ENCODE assay signal across 8 mouse cellular contexts in the genomic region with DNA sequence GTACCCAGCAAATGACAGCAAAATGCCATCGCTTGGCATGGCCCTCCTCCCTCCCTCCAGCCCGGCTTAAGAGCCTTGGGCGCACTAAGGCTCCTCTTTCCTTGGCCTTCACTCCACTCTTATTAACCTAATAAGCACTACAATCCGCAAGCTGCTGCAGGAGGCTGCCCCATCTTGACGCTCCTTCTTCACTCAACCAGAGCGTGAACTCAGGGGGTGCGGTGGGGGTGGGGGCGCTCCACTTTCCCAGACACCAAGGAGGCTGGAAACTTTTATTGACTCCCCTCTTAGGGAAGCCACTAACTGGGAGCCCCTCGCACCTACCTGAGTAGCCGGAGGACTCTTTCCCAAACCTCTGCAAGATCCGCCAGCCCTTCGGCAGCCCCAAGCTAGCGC. TPM values are rescaled to one million over a fixed set of nuclear protein-coding genes. Genes with fewer than 3 reads are reported as not detected.
DNase-seq lines count a peak whose midpoint lies in the region; ATAC-seq lines count a peak whose summit lies in the region.

No protein-coding gene starts in this region.

- no peak for DNase-seq in heart, adult 11 months
- peak; percentile 24 for DNase-seq in ES-CJ7 (ENCODE audit: low read depth, low spot score)
- no peak for DNase-seq in cerebellum, adult 18-20 months
- DNase-seq in ovary, postnatal 36 days (ENCODE audit: low spot score): no peak

- H3K27me3 ChIP-seq in heart, embryonic 11.5 days (ENCODE audit: control insufficient read depth, insufficient read depth, low read length): no peaks in the 10 kb centered on the region
- H3K27me3 ChIP-seq in embryonic facial prominence, embryonic 15.5 days: no peaks in the 10 kb centered on the region
- no peaks in the 10 kb centered on the region for H3K27me3 ChIP-seq in intestine, embryonic 15.5 days (replicated peaks)
- H3K27me3 ChIP-seq in midbrain, embryonic 15.5 days (replicated peaks): no peaks in the 10 kb centered on the region

- peak overlapping the region; percentile 86 for H3K9ac ChIP-seq in heart, embryonic 11.5 days (ENCODE audit: low read depth, low read length)
- H3K9ac ChIP-seq in embryonic facial prominence, embryonic 15.5 days: peak overlapping the region; percentile 72
- peak overlapping the region; percentile 79 for H3K9ac ChIP-seq in intestine, embryonic 15.5 days
- H3K9ac ChIP-seq in midbrain, embryonic 15.5 days: peak overlapping the region; percentile 84

- no peaks in the 10 kb centered on the region for H3K9me3 ChIP-seq in heart, embryonic 11.5 days (replicated peaks; ENCODE audit: control insufficient read depth, low read length)
- H3K9me3 ChIP-seq in embryonic facial prominence, embryonic 15.5 days (replicated peaks): no peaks in the 10 kb centered on the region
- no peaks in the 10 kb centered on the region for H3K9me3 ChIP-seq in intestine, embryonic 15.5 days
- H3K9me3 ChIP-seq in midbrain, embryonic 15.5 days: no peaks in the 10 kb centered on the region

- no peaks in the 10 kb centered on the region for H3K4me1 ChIP-seq in heart, embryonic 11.5 days (ENCODE audit: control insufficient read depth, insufficient read depth, low read length)
- H3K4me1 ChIP-seq in embryonic facial prominence, embryonic 15.5 days: 0 out of 2 replicates have a peak, but pooled peaks cover 6% of the 10 kb centered on the region
- peaks cover 3% of the 10 kb centered on the region; the same call in 1 of the 2 replicates for H3K4me1 ChIP-seq in intestine, embryonic 15.5 days (replicated peaks)
- H3K4me1 ChIP-seq in midbrain, embryonic 15.5 days: peaks cover 9% of the 10 kb centered on the region

- 1% methylated on average over 13 of the region's 13 CpGs for WGBS in heart, embryonic 11.5 days (ENCODE audit: insufficient replicate concordance)
- WGBS in embryonic facial prominence, embryonic 15.5 days: 0% methylated on average over 13 of the region's 13 CpGs
- 0% methylated on average over 13 of the region's 13 CpGs for WGBS in intestine, embryonic 15.5 days
- WGBS in midbrain, embryonic 15.5 days: under 1% methylated on average over 13 of the region's 13 CpGs

- H3K36me3 ChIP-seq in heart, embryonic 11.5 days (ENCODE audit: control insufficient read depth, insufficient read depth, low read length): no peaks in the 10 kb centered on the region
- no peaks in the 10 kb centered on the region for H3K36me3 ChIP-seq in embryonic facial prominence, embryonic 15.5 days
- no peaks in the 10 kb centered on the region for H3K36me3 ChIP-seq in intestine, embryonic 15.5 days
- no peaks in the 10 kb centered on the region for H3K36me3 ChIP-seq in midbrain, embryonic 15.5 days (replicated peaks)

- peak overlapping the region; percentile 83 for H3K4me2 ChIP-seq in heart, embryonic 11.5 days
- H3K4me2 ChIP-seq in embryonic facial prominence, embryonic 15.5 days (replicated peaks): peak overlapping the region; percentile 51
- H3K4me2 ChIP-seq in intestine, embryonic 15.5 days (replicated peaks): peak overlapping the region; percentile 85
- H3K4me2 ChIP-seq in midbrain, embryonic 15.5 days: peak overlapping the region; percentile 81

- peak overlapping the region; percentile 41; the same call in 1 of the 2 replicates for H3K27ac ChIP-seq in heart, embryonic 11.5 days (ENCODE audit: low read depth, low read length)
- peak overlapping the region; percentile 79 for H3K27ac ChIP-seq in embryonic facial prominence, embryonic 15.5 days (replicated peaks)
- peak overlapping the region; percentile 75 for H3K27ac ChIP-seq in intestine, embryonic 15.5 days
- peak overlapping the region; percentile 79 for H3K27ac ChIP-seq in midbrain, embryonic 15.5 days

- peak; percentile 27 for ATAC-seq in heart, embryonic 11.5 days (replicated peaks; ENCODE audit: insufficient number of reproducible peaks, low FRiP score, low TSS enrichment)
- ATAC-seq in embryonic facial prominence, embryonic 15.5 days (ENCODE audit: insufficient number of reproducible peaks, low FRiP score, low TSS enrichment, low read depth): no peak
- peak; percentile 46 for ATAC-seq in intestine, embryonic 15.5 days
- ATAC-seq in midbrain, embryonic 15.5 days (replicated peaks): no peak; the same call in 1 of the 2 replicates

- peak overlapping the region; percentile 83 for H3K4me3 ChIP-seq in heart, embryonic 11.5 days (ENCODE audit: low read depth, low read length)
- H3K4me3 ChIP-seq in embryonic facial prominence, embryonic 15.5 days (replicated peaks): peak overlapping the region; percentile 74
- peak overlapping the region; percentile 77 for H3K4me3 ChIP-seq in intestine, embryonic 15.5 days (replicated peaks)
- H3K4me3 ChIP-seq in midbrain, embryonic 15.5 days: peak overlapping the region; percentile 92

RNA-seq across cellular contexts. Expression of gene Tmtc3, which starts 0.5 kb away (rescaled TPM):
- 23.2 and 28.7 TPM in 2 replicates for polyA plus RNA-seq in heart, embryonic 11.5 days (2014; fragmentation: Nextera tagmentation; extraction: Ambion mirVana)
- polyA plus RNA-seq in embryonic facial prominence, embryonic 15.5 days (2015; fragmentation: Nextera tagmentation; extraction: Ambion mirVana): 18.5 and 19.2 TPM in 2 replicates
- 16.6 and 19.3 TPM in 2 replicates for polyA plus RNA-seq in intestine, embryonic 15.5 days (2015; fragmentation: Nextera tagmentation; extraction: Ambion mirVana)
- 10.0 and 11.5 TPM in 2 replicates for polyA plus RNA-seq in midbrain, embryonic 15.5 days (2015; fragmentation: Nextera tagmentation; extraction: Ambion mirVana)

RNA-seq across cellular contexts. Expression of gene Cep290, which starts 0.7 kb away (rescaled TPM):
- polyA plus RNA-seq in heart, embryonic 11.5 days (2014; fragmentation: Nextera tagmentation; extraction: Ambion mirVana): 3.5 and 4.2 TPM in 2 replicates
- polyA plus RNA-seq in embryonic facial prominence, embryonic 15.5 days (2015; fragmentation: Nextera tagmentation; extraction: Ambion mirVana): 5.4 and 5.5 TPM in 2 replicates
- polyA plus RNA-seq in intestine, embryonic 15.5 days (2015; fragmentation: Nextera tagmentation; extraction: Ambion mirVana): 3.7 and 3.8 TPM in 2 replicates
- polyA plus RNA-seq in midbrain, embryonic 15.5 days (2015; fragmentation: Nextera tagmentation; extraction: Ambion mirVana): 6.3 and 6.9 TPM in 2 replicates

Comparison
In these comparisons a context has a peak if more than half of its experiments do, and no peak if none do; other contexts are left out.
1. ATAC-seq: peak in heart, embryonic 11.5 days (single experiment) and intestine, embryonic 15.5 days (single experiment); none in embryonic facial prominence, embryonic 15.5 days (single experiment) and midbrain, embryonic 15.5 days (single experiment).
2. Peak in every context shown above with its lines, with median percentiles within 50 percentile points of each other: H3K27ac ChIP-seq, H3K4me2 ChIP-seq, H3K4me3 ChIP-seq and H3K9ac ChIP-seq.